Mouse (Mus musculus) myocyte (in vitro differentiated cells): ENCODE results near the gene Rhebl1. TPM values are rescaled to one million over a fixed set of nuclear protein-coding genes. Genes with fewer than 3 reads are reported as not detected.

ENCODE experiments used
- H3K27me3 ChIP-seq: one replicate; pipeline ENCODE4 v1.6.1; 2011; ENCODE audit not compliant: control insufficient read depth, insufficient read depth, insufficient read length
- H3K36me3 ChIP-seq: one replicate; pipeline ENCODE4 v1.6.1; 2011; ENCODE audit not compliant: control insufficient read depth, insufficient read depth
- H3K4me2 ChIP-seq: one replicate; pipeline ENCODE4 v1.6.1; 2011; ENCODE audit warnings: low read depth, control low read depth
- H3K4me3 ChIP-seq: one replicate; pipeline ENCODE4 v1.5.1; 2011; ENCODE audit warnings: mild to moderate bottlenecking, control low read depth, moderate library complexity
- H3K79me2 ChIP-seq: one replicate; pipeline ENCODE4 v1.6.1; 2011; ENCODE audit not compliant: control insufficient read depth, insufficient read depth
- H3ac ChIP-seq: one replicate; pipeline ENCODE4 v1.6.1; 2011; ENCODE audit not compliant: control insufficient read depth, insufficient read length
- CEBPB ChIP-seq: IDR thresholded peaks from 2 replicates; pipeline ENCODE4 v1.6.1; 2011; ENCODE audit warnings: mild to moderate bottlenecking, moderate library complexity; ENCODE audit not compliant: poor library complexity, insufficient read depth, severe bottlenecking
- E2F4 ChIP-seq: IDR thresholded peaks from one replicate; pipeline ENCODE4 v1.6.1; 2011; ENCODE audit warnings: mild to moderate bottlenecking, control low read depth, moderate library complexity; ENCODE audit not compliant: insufficient read depth
- MAX ChIP-seq: IDR thresholded peaks from one replicate; pipeline ENCODE4 v1.6.1; 2011; ENCODE audit warnings: low read depth, mild to moderate bottlenecking, control low read depth
- MYOD1 ChIP-seq, 3 experiments: IDR thresholded peaks; one replicate each; pipeline ENCODE4 v1.6.1; 2011; ENCODE audit warnings: control low read depth in 2 of 3, low read depth in 2 of 3, mild to moderate bottlenecking in 2 of 3, moderate library complexity in 1 of 3; ENCODE audit not compliant: insufficient read length in 2 of 3, control insufficient read depth in 1 of 3
- MYOG ChIP-seq, 3 experiments: IDR thresholded peaks; one replicate each; pipeline ENCODE4 v1.6.1; 2011; ENCODE audit warnings: control low read depth in 2 of 3, low read depth in 2 of 3, mild to moderate bottlenecking in 2 of 3; ENCODE audit not compliant: insufficient read length in 2 of 3, control insufficient read depth in 1 of 3, insufficient read depth in 1 of 3
- POLR2A ChIP-seq: IDR thresholded peaks from one replicate; pipeline ENCODE4 v1.6.1; 2011; ENCODE audit warnings: low read depth, mild to moderate bottlenecking, control low read depth, moderate library complexity; ENCODE audit not compliant: insufficient read length
- POLR2AphosphoS2 ChIP-seq: IDR thresholded peaks from one replicate; pipeline ENCODE4 v1.6.1; 2011; ENCODE audit warnings: low read depth, control low read depth; ENCODE audit not compliant: insufficient read length
- REST ChIP-seq: IDR thresholded peaks from one replicate; pipeline ENCODE4 v1.6.1; 2011; ENCODE audit warnings: mild to moderate bottlenecking, control low read depth, moderate library complexity; ENCODE audit not compliant: insufficient read depth, insufficient read length
- SRF ChIP-seq: IDR thresholded peaks from one replicate; pipeline ENCODE4 v1.6.1; 2011; ENCODE audit warnings: low read depth; ENCODE audit not compliant: control insufficient read depth, insufficient read length
- TCF12 ChIP-seq: IDR thresholded peaks from one replicate; pipeline ENCODE4 v1.6.1; 2011; ENCODE audit warnings: mild to moderate bottlenecking, control low read depth; ENCODE audit not compliant: poor library complexity, insufficient read depth, severe bottlenecking
- TCF3 ChIP-seq: IDR thresholded peaks from one replicate; pipeline ENCODE4 v1.6.1; 2011; ENCODE audit warnings: low read depth, control low read depth; ENCODE audit not compliant: insufficient read length
- USF1 ChIP-seq: IDR thresholded peaks from one replicate; pipeline ENCODE4 v1.6.1; 2011; ENCODE audit warnings: low read depth, mild to moderate bottlenecking, control low read depth, moderate library complexity
- polyA plus RNA-seq: library from polyadenylated mRNA; unstranded; fragments of >200 nt; fragmentation: generic; extraction: Trizol; gene quantifications from one replicate; pipeline ENCODE4 v1.2.1, GENCODE M21; 2012; ENCODE audit warnings: missing spikeins

Gene Rhebl1
- polyA plus RNA-seq, 1 experiment: 7.6 TPM

- Histone ChIP-seq H3K79me2 (no peaks in the 10 kb centered on the region), H3K4me2 (no peak overlapping the region), H3ac (no peak overlapping the region), H3K27me3 (no peaks in the 10 kb centered on the region), H3K36me3 (no peaks in the 10 kb centered on the region), H3K4me3 (no peak overlapping the region)
- TF ChIP-seq REST: no peak
- TF ChIP-seq MYOG (IDR thresholded peaks at IDR 0.05; ENCODE audit: control insufficient read depth in 1 of 3, insufficient read depth in 1 of 3, insufficient read length in 2 of 3, low read depth in 2 of 3): no peak
- no peak for TF ChIP-seq SRF
- no peak for TF ChIP-seq TCF3
- no peak for TF ChIP-seq USF1
- TF ChIP-seq POLR2A: no peak
- TF ChIP-seq MAX: no peak
- no peak for TF ChIP-seq POLR2AphosphoS2
- TF ChIP-seq E2F4: no peak
- no peak for TF ChIP-seq MYOD1 (IDR thresholded peaks at IDR 0.05; ENCODE audit: control insufficient read depth in 1 of 3, insufficient read length in 2 of 3, low read depth in 2 of 3)
- no peak for TF ChIP-seq CEBPB
- no peak for TF ChIP-seq TCF12
Measured at GRCm38 (mm10) chr15:98883661-98884060, 10.7 kb downstream of the Rhebl1 start.

DNA sequence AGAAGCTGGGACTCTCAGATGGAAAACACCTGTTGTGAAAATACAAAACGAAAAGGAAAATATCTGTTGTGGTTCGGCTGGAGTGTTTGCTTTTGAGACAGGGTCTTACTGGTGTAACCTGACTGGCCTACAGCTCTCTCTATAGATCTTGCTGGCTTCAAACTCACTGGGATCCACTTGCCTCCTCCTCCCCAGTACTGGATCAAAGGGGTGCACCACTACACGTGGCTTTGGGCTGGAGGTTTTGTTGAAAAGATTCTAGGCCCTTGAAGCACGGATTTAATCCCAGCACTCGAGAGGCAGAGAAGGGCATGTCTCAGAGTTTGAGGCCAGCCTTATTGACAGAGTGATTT, 12.7 kb downstream of the Rhebl1 start:
- H3ac ChIP-seq: no peak overlapping the region
- TF ChIP-seq CEBPB (no peak), TCF3 (no peak), USF1 (no peak), MYOG (IDR thresholded peaks at IDR 0.05; ENCODE audit: control insufficient read depth in 1 of 3, insufficient read depth in 1 of 3, insufficient read length in 2 of 3, low read depth in 2 of 3) (no peak), MYOD1 (IDR thresholded peaks at IDR 0.05; ENCODE audit: control insufficient read depth in 1 of 3, insufficient read length in 2 of 3, low read depth in 2 of 3) (no peak), MAX (no peak), TCF12 (no peak), SRF (no peak), POLR2A (no peak), POLR2AphosphoS2 (no peak), REST (no peak), E2F4 (no peak)
- no peaks in the 10 kb centered on the region for H3K27me3 ChIP-seq
- H3K79me2 ChIP-seq: no peaks in the 10 kb centered on the region
- H3K36me3 ChIP-seq: no peaks in the 10 kb centered on the region
- H3K4me2 ChIP-seq: peak overlapping the region; percentile 54
- peak overlapping the region; percentile 47 for H3K4me3 ChIP-seq

DNA sequence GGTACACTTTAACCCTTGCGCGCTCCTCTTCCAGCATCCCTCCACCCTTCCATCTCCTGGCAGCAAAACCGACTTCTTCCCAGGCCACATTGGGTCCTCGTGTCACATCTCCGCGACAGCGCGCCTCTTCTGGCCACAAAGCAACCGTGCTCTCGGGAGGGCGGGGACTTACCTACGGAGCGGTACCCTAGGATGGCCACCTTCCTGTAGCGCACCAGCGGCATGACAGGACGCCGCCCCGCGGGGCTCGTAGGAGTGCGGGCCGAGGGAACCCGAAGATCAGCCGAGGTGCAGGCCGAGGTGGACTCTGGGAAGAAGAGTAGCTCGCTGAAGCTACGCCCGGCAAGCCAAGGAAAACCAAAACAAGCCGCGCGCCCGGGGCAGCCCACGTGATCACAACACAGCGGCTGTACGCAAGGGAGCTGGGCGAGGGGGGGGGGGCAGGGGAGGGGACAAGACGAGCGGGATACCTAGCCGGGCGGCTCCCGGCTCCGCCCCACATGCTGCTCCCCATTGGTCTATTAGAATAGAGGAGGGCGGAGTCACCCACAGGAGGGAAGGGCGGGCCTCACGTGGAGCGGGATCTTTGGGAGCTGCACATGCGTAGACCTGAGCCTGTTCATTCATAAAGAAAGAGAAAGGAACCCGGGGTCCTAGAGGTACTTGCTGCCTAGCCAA, 13.2 kb downstream of the Rhebl1 start:
- TF ChIP-seq MYOD1 (IDR thresholded peaks at IDR 0.05; ENCODE audit: control insufficient read depth in 1 of 3, insufficient read length in 2 of 3, low read depth in 2 of 3) (peak in 1 of 3 experiments; percentile 7), E2F4 (peak; percentile 51), TCF12 (no peak), SRF (peak; percentile 26), USF1 (peak; percentile 87), POLR2A (peak; percentile 61), MAX (no peak), POLR2AphosphoS2 (peak; percentile 41)
- peak overlapping the region; percentile 0 for H3ac ChIP-seq

GRCm38 (mm10) chr15:98877331-98877730, 17.0 kb downstream of the Rhebl1 start:
- H3K36me3 ChIP-seq: no peaks in the 10 kb centered on the region
- no peaks in the 10 kb centered on the region for H3K79me2 ChIP-seq
- H3K27me3 ChIP-seq: no peaks in the 10 kb centered on the region
- TF ChIP-seq MYOG (IDR thresholded peaks at IDR 0.05; ENCODE audit: control insufficient read depth in 1 of 3, insufficient read depth in 1 of 3, insufficient read length in 2 of 3, low read depth in 2 of 3) (no peak), E2F4 (no peak), TCF12 (no peak), USF1 (no peak)
- no peak overlapping the region for H3K4me2 ChIP-seq
- no peak overlapping the region for H3K4me3 ChIP-seq
- no peak overlapping the region for H3ac ChIP-seq

More for the DNA sequence above, 13.2 kb downstream of the Rhebl1 start:
- no peaks in the 10 kb centered on the region for H3K27me3 ChIP-seq
- H3K79me2 ChIP-seq: no peaks in the 10 kb centered on the region
- H3K4me3 ChIP-seq: peak overlapping the region; percentile 47
- no peaks in the 10 kb centered on the region for H3K36me3 ChIP-seq
- peak overlapping the region; percentile 95 for H3K4me2 ChIP-seq
